Mouse (Mus musculus): Measurements from ENCODE around the gene Fcgr1.

- TF ChIP-seq CTCF (IDR thresholded peaks at IDR 0.05; ENCODE audit: control insufficient read depth, insufficient read depth, insufficient read length) (no peak), USF1 (IDR thresholded peaks at IDR 0.05; ENCODE audit: low read depth) (no peak), MAX (IDR thresholded peaks at IDR 0.05) (no peak), MYOD1 (IDR thresholded peaks at IDR 0.05; ENCODE audit: control insufficient read depth, insufficient read length, low read depth) (no peak), FOSL1 (IDR thresholded peaks at IDR 0.05; ENCODE audit: insufficient read depth, low read length, poor library complexity, severe bottlenecking) (no peak)
These were observed 16.4 kb downstream of the Fcgr1 start for GRCm38 (mm10) chr3:96277428-96277799.

Data from C2C12 (cell line).